Mouse (Mus musculus) erythroblast, embryonic 14.5 days (primary cell): ENCODE measurements around the gene Hspb9.

ENCODE experiments used
- GATA1 ChIP-seq: IDR thresholded peaks from 2 replicates; pipeline ENCODE4 v1.6.1; 2012; ENCODE audit warnings: low read length, inconsistent platforms, mixed read lengths
- TAL1 ChIP-seq: IDR thresholded peaks from 3 replicates; pipeline ENCODE4 v1.6.1; 2012; ENCODE audit warnings: low read length, inconsistent platforms, mixed read lengths

GRCm38 (mm10) chr11:100727201-100727600, 13.6 kb downstream of the Hspb9 start:
- TF ChIP-seq TAL1, result no peak
- TF ChIP-seq GATA1, result no peak
